In genomic region chr5:113623052-113623451, GRCm38 (mm10) we compare ENCODE assay signal across 20 mouse cellular contexts. TPM values are rescaled to one million over a fixed set of nuclear protein-coding genes. Genes with fewer than 3 reads are reported as not detected.
A peak's percentile ranks its signal among the peaks of the same experiment; 100 is the strongest.
DNase-seq lines count a peak whose midpoint lies in the region; ATAC-seq lines count a peak whose summit lies in the region.
"Had no signal": no experiment of that assay in that cellular context is flagged by ENCODE, and none has a peak within 500 bp of the region (broad histone marks: within the 10 kb centered on the region; RNA-seq: fewer than 3 reads in every experiment).

No protein-coding gene starts in this region.

- H3K9ac ChIP-seq in hindbrain, embryonic 11.5 days (ENCODE audit: low read depth, low read length): no peak overlapping the region
- no peak overlapping the region for H3K9ac ChIP-seq in intestine, embryonic 15.5 days
- H3K9ac ChIP-seq: embryonic facial prominence, embryonic 13.5 days; forebrain, embryonic 13.5 days; hindbrain, embryonic 15.5 days had no signal

- no peak overlapping the region for H3K4me2 ChIP-seq in hindbrain, embryonic 11.5 days (replicated peaks; ENCODE audit: low read depth, low read length)
- no peak overlapping the region for H3K4me2 ChIP-seq in intestine, embryonic 15.5 days (replicated peaks)
- H3K4me2 ChIP-seq: embryonic facial prominence, embryonic 13.5 days; forebrain, embryonic 13.5 days; hindbrain, embryonic 15.5 days had no signal

- no peaks in the 10 kb centered on the region for H3K36me3 ChIP-seq in hindbrain, embryonic 10.5 days
- no peaks in the 10 kb centered on the region for H3K36me3 ChIP-seq in hindbrain, embryonic 11.5 days (ENCODE audit: control insufficient read depth, insufficient read depth, low read length)
- H3K36me3 ChIP-seq in intestine, embryonic 15.5 days: no peaks in the 10 kb centered on the region
- H3K36me3 ChIP-seq: embryonic facial prominence, embryonic 13.5 days; hindbrain, embryonic 15.5 days had no signal

- no peak overlapping the region for H3K4me3 ChIP-seq in hindbrain, embryonic 10.5 days
- no peak overlapping the region for H3K4me3 ChIP-seq in hindbrain, embryonic 11.5 days (ENCODE audit: low read depth, low read length)
- H3K4me3 ChIP-seq in intestine, embryonic 15.5 days (replicated peaks): no peak overlapping the region
- H3K4me3 ChIP-seq: embryonic facial prominence, embryonic 13.5 days; forebrain, embryonic 13.5 days; hindbrain, embryonic 15.5 days had no signal

- 10% methylated on average over 2 of the region's 2 CpGs for WGBS in hindbrain, embryonic 10.5 days
- WGBS in hindbrain, embryonic 11.5 days: 11% methylated on average over 2 of the region's 2 CpGs
- WGBS in intestine, embryonic 15.5 days: 29% methylated on average over 2 of the region's 2 CpGs

- peak overlapping the region; percentile 83 for H3K27ac ChIP-seq in hindbrain, embryonic 10.5 days
- H3K27ac ChIP-seq in hindbrain, embryonic 11.5 days (ENCODE audit: low read depth, low read length): no peak overlapping the region
- no peak overlapping the region for H3K27ac ChIP-seq in intestine, embryonic 15.5 days
- H3K27ac ChIP-seq: embryonic facial prominence, embryonic 13.5 days; forebrain, embryonic 13.5 days; hindbrain, embryonic 15.5 days had no signal

- H3K9me3 ChIP-seq in hindbrain, embryonic 10.5 days: no peaks in the 10 kb centered on the region
- no peaks in the 10 kb centered on the region for H3K9me3 ChIP-seq in hindbrain, embryonic 11.5 days (ENCODE audit: control insufficient read depth, low read length)
- H3K9me3 ChIP-seq in intestine, embryonic 15.5 days: no peaks in the 10 kb centered on the region
- H3K9me3 ChIP-seq: embryonic facial prominence, embryonic 13.5 days; forebrain, embryonic 13.5 days; hindbrain, embryonic 15.5 days had no signal

- peaks cover 56% of the 10 kb centered on the region for H3K4me1 ChIP-seq in hindbrain, embryonic 10.5 days (replicated peaks)
- peaks cover 2% of the 10 kb centered on the region; the same call in 1 of the 2 replicates for H3K4me1 ChIP-seq in hindbrain, embryonic 11.5 days (replicated peaks; ENCODE audit: control insufficient read depth, insufficient read depth, low read length)
- peaks cover 7% of the 10 kb centered on the region for H3K4me1 ChIP-seq in intestine, embryonic 15.5 days (replicated peaks)

- H3K27me3 ChIP-seq in hindbrain, embryonic 10.5 days (ENCODE audit: insufficient read depth, poor library complexity, severe bottlenecking): peaks cover 2% of the 10 kb centered on the region; the same call in 1 of the 2 replicates
- H3K27me3 ChIP-seq in hindbrain, embryonic 11.5 days (ENCODE audit: control insufficient read depth, insufficient read depth, low read length): no peaks in the 10 kb centered on the region
- H3K27me3 ChIP-seq in intestine, embryonic 15.5 days (replicated peaks): no peaks in the 10 kb centered on the region
- H3K27me3 ChIP-seq: embryonic facial prominence, embryonic 13.5 days; forebrain, embryonic 13.5 days; hindbrain, embryonic 15.5 days; Patski had no signal

- ATAC-seq in hindbrain, embryonic 11.5 days (ENCODE audit: low FRiP score): no peak
- no peak for ATAC-seq in intestine, embryonic 15.5 days
- ATAC-seq: forebrain, embryonic 13.5 days; intestine, postnatal 0 days; Patski had no signal

- peak; percentile 10 to 40 for DNase-seq in cerebellum, postnatal 25 days
- no peak for DNase-seq in cerebellum, adult 18-20 months
- peak; percentile 25 for DNase-seq in hindbrain, embryonic 10.5 days (ENCODE audit: low spot score)
- DNase-seq in hindbrain, embryonic 11.5 days (ENCODE audit: low spot score): no peak
- DNase-seq in retina, postnatal 1 day: peak; percentile 24
- no peak for DNase-seq in retina, embryonic 14.5 days (ENCODE audit: low spot score)
- no peak for DNase-seq in urinary bladder, postnatal 25 days (ENCODE audit: low spot score)
- DNase-seq: adrenal gland, adult 2 months; adrenal gland, postnatal 25 days; cerebellum, adult 2 months; cerebellum, postnatal 36 days; gastrocnemius, postnatal 36 days; heart, adult 11 months; heart, postnatal 10 days had no signal

RNA-seq across cellular contexts. Expression of gene Cmklr1, which starts 27.2 kb away (rescaled TPM):
- 0.78 and 1.1 TPM in 2 replicates for polyA plus RNA-seq in hindbrain, embryonic 10.5 days (2016; fragmentation: Nextera tagmentation; extraction: Ambion mirVana)
- 1.1 and 3.1 TPM in 2 replicates for polyA plus RNA-seq in hindbrain, embryonic 11.5 days (2014; fragmentation: Nextera tagmentation; extraction: Ambion mirVana)
- 2.4 and 3.7 TPM in 2 replicates for polyA plus RNA-seq in intestine, embryonic 15.5 days (2015; fragmentation: Nextera tagmentation; extraction: Ambion mirVana)
- polyA plus RNA-seq: Patski had no signal

Comparison
In these comparisons a context has a peak if more than half of its experiments do, and no peak if none do; other contexts are left out.
1. DNase-seq: peak in cerebellum, postnatal 25 days (2 of 2), hindbrain, embryonic 10.5 days (single experiment) and retina, postnatal 1 day (single experiment); none in cerebellum, adult 18-20 months (0 of 2), hindbrain, embryonic 11.5 days (single experiment), retina, embryonic 14.5 days (single experiment) and urinary bladder, postnatal 25 days (single experiment).